Mouse (Mus musculus) liver, embryonic 12.5 days (tissue): ENCODE results near the gene Ifngr2. TPM values are rescaled to one million over a fixed set of nuclear protein-coding genes. Genes with fewer than 3 reads are reported as not detected.

Source experiments
- ATAC-seq: fragments of 200-750 bp; cut with Nextera tagmentation; 2 replicates; pipeline ENCODE4 v1.8.0; 2017; ENCODE audit warnings: moderate number of reproducible peaks, mild to moderate bottlenecking, moderate library complexity
- H3K27ac ChIP-seq: fragments of 300-500 bp; sonication (generic); 2 replicates; pipeline ENCODE4 v1.5.1; 2016; ENCODE audit warnings: mild to moderate bottlenecking
- H3K27me3 ChIP-seq: fragments of 300-500 bp; sonication (generic); replicated peaks from 2 replicates; pipeline ENCODE4 v1.6.1; 2016; ENCODE audit warnings: mild to moderate bottlenecking, moderate library complexity
- H3K36me3 ChIP-seq: fragments of 300-500 bp; sonication (generic); 2 replicates; pipeline ENCODE4 v1.6.1; 2016; ENCODE audit warnings: mild to moderate bottlenecking, moderate library complexity
- H3K4me1 ChIP-seq: fragments of 300-500 bp; sonication (generic); 2 replicates; pipeline ENCODE4 v1.6.1; 2016
- H3K4me2 ChIP-seq: fragments of 300-500 bp; sonication (generic); 2 replicates; pipeline ENCODE4 v1.6.1; 2016; ENCODE audit warnings: mild to moderate bottlenecking, moderate library complexity
- H3K4me3 ChIP-seq: fragments of 300-500 bp; sonication (generic); 2 replicates; pipeline ENCODE4 v1.5.1; 2016; ENCODE audit warnings: mild to moderate bottlenecking, moderate library complexity
- H3K9ac ChIP-seq: fragments of 300-500 bp; sonication (generic); 2 replicates; pipeline ENCODE4 v1.6.1; 2016; ENCODE audit warnings: mild to moderate bottlenecking, moderate library complexity
- H3K9me3 ChIP-seq: fragments of 300-500 bp; sonication (generic); replicated peaks from 2 replicates; pipeline ENCODE4 v1.6.1; 2016; ENCODE audit warnings: mild to moderate bottlenecking, moderate library complexity
- WGBS: fragments of 180-500 bp; shearing (Covaris S2); methylation state at CpG from one replicate; pipeline ENCODE4 v1.1.7; 2016; ENCODE audit not compliant: insufficient replicate concordance; 5-methylcytosine and 5-hydroxymethylcytosine counted together
- polyA plus RNA-seq: library from polyadenylated mRNA; unstranded; fragments of >200 nt; fragmentation: Nextera tagmentation; extraction: Ambion mirVana; gene quantifications from 2 replicates; pipeline ENCODE4 v1.2.1, GENCODE M21; 2016

The Ifngr2 gene
- polyA plus RNA-seq, 1 experiment from 2014 or later: 17.9 TPM

GRCm38 (mm10) chr16:91538051-91538450 lies 8.8 kb upstream of the Ifngr2 start:
- Histone ChIP-seq H3K27me3 (peaks cover 10% of the 10 kb centered on the region), H3K4me2 (no peak overlapping the region), H3K4me3 (no peak overlapping the region), H3K4me1 (peaks cover 67% of the 10 kb centered on the region), H3K9me3 (no peaks in the 10 kb centered on the region), H3K36me3 (no peaks in the 10 kb centered on the region), H3K27ac (no peak overlapping the region; the same call in 1 of the 2 replicates), H3K9ac (no peak overlapping the region)
- 41% methylated on average over 6 of the region's 6 CpGs for WGBS
- no peak for ATAC-seq

DNA sequence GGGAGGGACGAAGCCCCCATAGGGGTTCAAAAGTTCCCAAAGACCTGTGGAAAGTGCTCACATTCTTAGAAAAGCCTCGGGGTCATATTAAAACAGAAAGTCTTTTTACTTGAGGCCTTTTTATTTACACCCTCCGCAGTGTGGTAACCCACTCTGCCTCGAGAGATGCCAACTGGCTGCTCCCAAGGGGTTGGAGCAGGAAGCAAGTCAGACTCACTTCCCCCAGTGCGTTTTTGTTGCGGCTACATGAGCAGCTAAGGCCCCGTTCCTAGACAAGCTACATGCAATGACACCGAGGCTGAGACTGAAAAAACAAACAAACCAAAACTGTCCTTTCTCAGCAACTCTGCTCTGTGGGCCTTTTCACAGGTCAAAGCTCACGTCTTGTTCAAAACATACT lies 8.4 kb upstream of the Ifngr2 start:
- Histone ChIP-seq H3K4me3 (no peak overlapping the region), H3K9ac (no peak overlapping the region), H3K27me3 (peaks cover 10% of the 10 kb centered on the region), H3K4me1 (peaks cover 67% of the 10 kb centered on the region), H3K36me3 (no peaks in the 10 kb centered on the region), H3K9me3 (no peaks in the 10 kb centered on the region), H3K27ac (no peak overlapping the region), H3K4me2 (no peak overlapping the region)
- 52% methylated on average over 9 of the region's 9 CpGs for WGBS
- no peak for ATAC-seq

DNA sequence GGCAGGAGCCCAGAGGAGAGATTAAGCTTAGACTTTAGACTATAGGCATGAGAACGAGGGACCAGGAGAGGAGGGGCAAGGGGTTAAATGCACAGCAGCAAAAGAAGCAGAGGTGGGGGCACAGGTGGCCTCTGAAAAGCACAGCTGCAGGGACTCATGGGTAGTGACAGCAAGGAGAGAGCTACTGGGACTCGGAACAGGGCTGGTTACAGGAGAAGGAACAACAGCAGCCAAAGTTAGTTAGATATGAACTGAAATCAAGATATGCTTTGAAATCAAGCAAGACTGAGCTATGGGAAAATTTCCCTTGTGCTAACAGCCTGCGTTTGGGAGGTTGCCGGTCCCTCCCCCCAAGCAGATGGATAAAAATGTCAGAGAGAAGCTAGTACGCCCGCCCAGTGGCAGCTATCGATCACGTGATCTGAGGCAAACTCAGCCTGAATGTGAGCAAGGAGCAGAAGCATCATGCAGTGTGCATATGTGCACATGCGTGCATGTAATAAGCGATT lies 5.2 kb upstream of the Ifngr2 start:
- Histone ChIP-seq H3K27me3 (no peaks in the 10 kb centered on the region), H3K4me2 (peak overlapping the region; percentile 46), H3K4me3 (no peak overlapping the region), H3K36me3 (no peaks in the 10 kb centered on the region), H3K27ac (no peak overlapping the region), H3K9me3 (no peaks in the 10 kb centered on the region), H3K4me1 (peaks cover 68% of the 10 kb centered on the region), H3K9ac (peak overlapping the region; percentile 31; the same call in 1 of the 2 replicates)
- WGBS: 33% methylated on average over 10 of the region's 10 CpGs
- ATAC-seq: no peak

GRCm38 (mm10) chr16:91543619-91544018 lies 3.3 kb upstream of the Ifngr2 start:
- H3K4me2 ChIP-seq: no peak overlapping the region
- H3K36me3 ChIP-seq: no peaks in the 10 kb centered on the region
- H3K4me1 ChIP-seq: peaks cover 67% of the 10 kb centered on the region
- no peaks in the 10 kb centered on the region for H3K27me3 ChIP-seq
- H3K9me3 ChIP-seq: no peaks in the 10 kb centered on the region
- no peak overlapping the region for H3K4me3 ChIP-seq
- no peak overlapping the region for H3K9ac ChIP-seq
- H3K27ac ChIP-seq: no peak overlapping the region
- no peak for ATAC-seq
- 90% methylated on average over 1 of the region's 1 CpGs for WGBS

DNA sequence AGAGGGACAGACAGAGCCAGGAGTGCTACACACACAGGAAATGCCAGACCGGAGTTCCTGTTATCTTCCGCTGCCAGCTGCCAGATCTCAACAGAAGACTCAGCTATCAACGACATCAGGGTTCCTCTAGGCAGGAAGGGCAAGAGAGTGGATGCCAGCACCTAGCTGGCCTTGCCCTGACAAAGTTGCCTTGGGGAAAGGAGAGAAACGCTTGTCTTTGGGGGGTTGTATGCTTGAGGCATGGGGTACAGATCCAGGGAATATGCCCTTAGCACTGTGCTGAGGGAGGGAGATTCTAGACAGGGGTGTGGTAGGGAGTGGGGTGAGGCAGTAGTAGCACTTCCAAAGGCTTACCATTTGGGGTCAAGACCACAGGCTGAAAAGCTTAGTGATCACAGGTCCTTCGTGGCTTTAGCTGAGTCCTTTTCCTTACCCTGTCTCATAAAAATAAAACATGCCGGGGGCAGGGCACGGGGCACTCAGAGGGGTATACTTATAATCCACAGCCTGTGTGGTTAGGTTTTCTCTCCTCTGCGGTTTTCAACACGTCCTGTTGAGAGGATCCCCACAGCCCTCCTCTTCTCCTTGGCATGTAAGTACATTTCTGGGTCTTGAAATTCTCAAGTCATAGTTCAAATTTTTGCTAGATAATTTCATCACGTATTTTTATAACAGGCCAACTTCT lies 1.1 kb upstream of the Ifngr2 start:
- Histone ChIP-seq H3K4me3 (peak overlapping the region; percentile 81), H3K4me2 (peak overlapping the region; percentile 98), H3K9ac (peak overlapping the region; percentile 86), H3K27ac (peak overlapping the region; percentile 89), H3K9me3 (no peaks in the 10 kb centered on the region), H3K36me3 (0 out of 2 replicates have a peak, but pooled peaks cover 3% of the 10 kb centered on the region), H3K27me3 (no peaks in the 10 kb centered on the region), H3K4me1 (peaks cover 84% of the 10 kb centered on the region)
- 11% methylated on average over 10 of the region's 10 CpGs for WGBS
- ATAC-seq: peak; percentile 80

DNA sequence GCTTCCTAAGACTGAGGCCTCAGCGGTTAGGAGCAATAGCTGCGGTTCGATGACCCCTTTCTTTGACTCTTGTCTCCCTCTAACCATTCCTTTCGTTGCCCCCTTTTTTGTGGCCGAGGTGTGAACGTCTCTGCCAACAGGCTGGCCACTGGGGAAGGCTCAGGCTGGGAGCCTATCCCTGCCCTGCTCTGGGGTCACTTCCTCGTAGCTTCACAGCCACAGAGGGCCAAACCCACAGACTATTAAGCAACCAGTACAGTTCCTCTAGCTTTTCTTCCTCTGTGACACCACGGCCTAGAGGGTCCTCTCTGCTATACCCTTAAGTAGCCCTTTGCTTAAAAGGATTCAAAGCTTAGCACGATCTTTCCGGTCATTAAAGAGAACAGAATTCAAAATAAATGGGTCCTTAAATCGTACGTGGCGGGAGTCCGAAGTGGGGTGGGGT lies 459 bp upstream of the Ifngr2 start:
- ATAC-seq: peak; percentile 33

GRCm38 (mm10) chr16:91547974-91548373 lies 1.1 kb downstream of the Ifngr2 start:
- H3K27me3 ChIP-seq: no peaks in the 10 kb centered on the region; the same call in 1 of the 2 replicates
- H3K9ac ChIP-seq: peak overlapping the region; percentile 86
- peaks cover 89% of the 10 kb centered on the region for H3K4me1 ChIP-seq
- peak overlapping the region; percentile 81 for H3K4me3 ChIP-seq
- 0 out of 2 replicates have a peak, but pooled peaks cover 6% of the 10 kb centered on the region for H3K36me3 ChIP-seq
- WGBS: 34% methylated on average over 5 of the region's 5 CpGs
- ATAC-seq: no peak
- no peaks in the 10 kb centered on the region for H3K9me3 ChIP-seq
- H3K4me2 ChIP-seq: peak overlapping the region; percentile 98
- no peak overlapping the region; the same call in 1 of the 2 replicates for H3K27ac ChIP-seq

More for the DNA sequence above, 459 bp upstream of the Ifngr2 start:
- peaks cover 84% of the 10 kb centered on the region for H3K4me1 ChIP-seq
- H3K9me3 ChIP-seq: no peaks in the 10 kb centered on the region
- peak overlapping the region; percentile 81 for H3K4me3 ChIP-seq
- H3K36me3 ChIP-seq: 0 out of 2 replicates have a peak, but pooled peaks cover 3% of the 10 kb centered on the region
- H3K27me3 ChIP-seq: no peaks in the 10 kb centered on the region
- H3K4me2 ChIP-seq: peak overlapping the region; percentile 98
- 6% methylated on average over 14 of the region's 14 CpGs for WGBS
- peak overlapping the region; percentile 89 for H3K27ac ChIP-seq
- H3K9ac ChIP-seq: peak overlapping the region; percentile 86

DNA sequence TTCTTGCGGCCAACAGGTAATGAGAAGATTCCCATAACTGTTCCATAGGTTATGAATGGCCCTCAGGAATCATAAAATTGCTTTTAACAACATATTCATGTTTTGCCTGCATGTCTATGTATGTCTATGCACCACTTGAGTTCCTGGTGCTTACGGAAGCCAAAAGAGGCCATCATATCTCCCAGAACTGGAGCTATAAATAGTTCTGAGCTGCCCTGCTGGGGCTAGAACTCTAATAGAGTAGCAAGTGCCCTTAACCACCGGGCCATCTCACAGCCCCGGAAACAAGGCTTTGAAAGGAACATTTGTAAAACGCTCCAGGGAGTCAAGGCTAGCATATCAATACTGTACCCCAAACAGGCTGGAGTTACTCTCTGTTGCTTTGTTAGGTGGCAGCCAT lies 1.7 kb downstream of the Ifngr2 start:
- Histone ChIP-seq H3K4me2 (peak overlapping the region; percentile 98), H3K27ac (peak overlapping the region; percentile 52), H3K27me3 (no peaks in the 10 kb centered on the region; the same call in 1 of the 2 replicates), H3K36me3 (0 out of 2 replicates have a peak, but pooled peaks cover 6% of the 10 kb centered on the region), H3K9me3 (no peaks in the 10 kb centered on the region), H3K9ac (peak overlapping the region; percentile 44), H3K4me3 (peak overlapping the region; percentile 23; the same call in 1 of the 2 replicates), H3K4me1 (peaks cover 90% of the 10 kb centered on the region)
- 24% methylated on average over 5 of the region's 5 CpGs for WGBS
- no peak for ATAC-seq

DNA sequence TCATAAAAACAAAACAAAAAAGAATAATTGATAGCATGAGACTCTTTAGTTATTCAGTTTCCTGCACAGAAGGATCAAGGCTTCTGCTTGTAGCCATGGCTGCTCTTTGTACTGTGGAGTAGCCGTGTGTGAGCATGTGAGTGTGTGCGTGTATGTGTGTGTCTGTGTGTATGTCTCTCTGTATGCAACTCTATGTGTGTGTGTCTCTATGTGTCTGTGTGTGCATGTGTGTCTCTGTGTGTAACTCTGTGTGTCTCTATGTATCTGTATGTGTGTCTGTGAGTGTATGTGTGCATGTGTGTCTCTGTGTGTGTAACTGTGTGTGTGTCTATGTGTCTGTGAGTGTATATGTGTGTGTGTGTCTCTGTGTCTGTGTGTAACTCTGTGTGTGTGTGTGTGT lies 2.1 kb downstream of the Ifngr2 start:
- no peaks in the 10 kb centered on the region for H3K9me3 ChIP-seq
- H3K4me3 ChIP-seq: peak overlapping the region; percentile 23; the same call in 1 of the 2 replicates
- H3K4me1 ChIP-seq: peaks cover 92% of the 10 kb centered on the region
- no peaks in the 10 kb centered on the region; the same call in 1 of the 2 replicates for H3K27me3 ChIP-seq
- H3K27ac ChIP-seq: peak overlapping the region; percentile 52
- WGBS: 68% methylated on average over 2 of the region's 2 CpGs
- peak overlapping the region; percentile 98 for H3K4me2 ChIP-seq
- no peak for ATAC-seq
- H3K9ac ChIP-seq: peak overlapping the region; percentile 44
- H3K36me3 ChIP-seq: 0 out of 2 replicates have a peak, but pooled peaks cover 6% of the 10 kb centered on the region

- peak overlapping the region; percentile 98; the same call in 1 of the 2 replicates for H3K4me2 ChIP-seq
- no peaks in the 10 kb centered on the region for H3K9me3 ChIP-seq
- H3K4me1 ChIP-seq: peaks cover 96% of the 10 kb centered on the region
- ATAC-seq: no peak
- no peak overlapping the region for H3K27ac ChIP-seq
- no peaks in the 10 kb centered on the region; the same call in 1 of the 2 replicates for H3K27me3 ChIP-seq
- peaks cover 7% of the 10 kb centered on the region; the same call in 1 of the 2 replicates for H3K36me3 ChIP-seq
- H3K9ac ChIP-seq: peak overlapping the region; percentile 27; the same call in 1 of the 2 replicates
- H3K4me3 ChIP-seq: no peak overlapping the region
- WGBS: 70% methylated on average over 5 of the region's 5 CpGs
These were observed 2.7 kb downstream of the Ifngr2 start for GRCm38 (mm10) chr16:91549616-91550015.

- WGBS: 19% methylated on average over 10 of the region's 10 CpGs
- H3K4me2 ChIP-seq: peak overlapping the region; percentile 57
- peaks cover 21% of the 10 kb centered on the region for H3K36me3 ChIP-seq
- 0 out of 2 replicates have a peak overlapping the region, but pooled peaks have one; percentile 40 for H3K9ac ChIP-seq
- peak overlapping the region; percentile 8 for H3K4me3 ChIP-seq
- no peaks in the 10 kb centered on the region for H3K9me3 ChIP-seq
- H3K4me1 ChIP-seq: peaks cover 89% of the 10 kb centered on the region
- peak; percentile 79 for ATAC-seq
- H3K27me3 ChIP-seq: no peaks in the 10 kb centered on the region; the same call in 1 of the 2 replicates
- H3K27ac ChIP-seq: peak overlapping the region; percentile 71
These were observed 4.2 kb downstream of the Ifngr2 start for GRCm38 (mm10) chr16:91551081-91551524.

DNA sequence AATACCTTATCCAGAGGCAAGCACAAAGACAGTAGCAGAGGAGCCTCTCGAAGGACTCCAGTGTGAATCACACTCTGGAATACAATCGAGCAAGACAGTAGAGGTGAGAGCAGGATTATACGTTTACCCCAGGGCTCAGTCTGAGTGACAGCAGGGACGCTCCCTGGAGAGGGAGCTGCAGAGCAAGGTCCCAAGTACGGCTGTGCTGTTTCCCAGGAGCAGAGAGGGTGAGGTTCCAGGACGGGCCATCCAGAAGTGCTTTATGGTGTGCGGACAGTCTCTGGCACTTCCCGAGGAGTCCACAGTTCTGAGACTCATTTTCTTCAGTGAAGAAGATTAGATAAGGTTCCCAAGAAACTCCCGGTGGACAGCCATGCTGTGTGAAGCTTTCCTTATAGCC lies 5.2 kb downstream of the Ifngr2 start:
- WGBS: 58% methylated on average over 9 of the region's 9 CpGs
- 0 out of 2 replicates have a peak overlapping the region, but pooled peaks have one; percentile 40 for H3K9ac ChIP-seq
- H3K4me3 ChIP-seq: no peak overlapping the region
- 0 out of 2 replicates have a peak overlapping the region, but pooled peaks have one; percentile 71 for H3K27ac ChIP-seq
- H3K4me2 ChIP-seq: peak overlapping the region; percentile 57; the same call in 1 of the 2 replicates
- ATAC-seq: no peak
- no peaks in the 10 kb centered on the region for H3K9me3 ChIP-seq
- no peaks in the 10 kb centered on the region; the same call in 1 of the 2 replicates for H3K27me3 ChIP-seq
- H3K36me3 ChIP-seq: peaks cover 26% of the 10 kb centered on the region
- H3K4me1 ChIP-seq: peaks cover 81% of the 10 kb centered on the region
